Mouse (Mus musculus): ENCODE measurements at regions not wholly inside any gene's neighbourhood (a gene's known extent, or its start where the extent isn't known, plus 50 kb on each side); places are given as distances from the start of the nearest gene placed in this dataset.

DNA sequence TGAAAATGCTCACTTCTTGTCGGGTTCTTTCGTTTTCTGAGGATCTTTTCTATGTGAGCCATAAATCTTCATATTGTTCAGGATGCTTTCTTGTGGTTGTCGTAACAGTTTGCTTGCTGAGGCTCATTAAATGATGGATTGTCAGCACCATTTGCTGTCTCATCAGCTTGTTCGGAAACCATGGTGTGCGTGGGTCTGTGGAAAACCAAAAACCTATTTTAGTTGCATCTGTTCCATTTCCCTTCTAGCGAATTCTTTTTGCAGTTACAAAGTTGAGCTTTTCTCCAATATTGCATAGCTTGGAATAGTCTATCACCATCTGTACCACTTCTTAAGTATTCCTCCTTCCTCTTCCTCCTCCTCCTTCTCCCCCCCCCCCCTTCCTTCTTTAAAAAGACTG is 269.9 kb downstream of the Lyplal1 start:
- Histone ChIP-seq H3K4me1 (no peaks in the 10 kb centered on the region), H3K36me3 (replicated peaks; ENCODE audit: low read length) (no peaks in the 10 kb centered on the region), H3K9me3 (peaks cover 13% of the 10 kb centered on the region), H3K27me3 (replicated peaks) (no peaks in the 10 kb centered on the region), H3K4me3 (replicated peaks) (no peak overlapping the region)
- TF ChIP-seq GATA1 (IDR thresholded peaks at IDR 0.05; ENCODE audit: borderline replicate concordance, low read length) (no peak), FLI1 (IDR thresholded peaks at IDR 0.05; ENCODE audit: low read length) (no peak)

DNA sequence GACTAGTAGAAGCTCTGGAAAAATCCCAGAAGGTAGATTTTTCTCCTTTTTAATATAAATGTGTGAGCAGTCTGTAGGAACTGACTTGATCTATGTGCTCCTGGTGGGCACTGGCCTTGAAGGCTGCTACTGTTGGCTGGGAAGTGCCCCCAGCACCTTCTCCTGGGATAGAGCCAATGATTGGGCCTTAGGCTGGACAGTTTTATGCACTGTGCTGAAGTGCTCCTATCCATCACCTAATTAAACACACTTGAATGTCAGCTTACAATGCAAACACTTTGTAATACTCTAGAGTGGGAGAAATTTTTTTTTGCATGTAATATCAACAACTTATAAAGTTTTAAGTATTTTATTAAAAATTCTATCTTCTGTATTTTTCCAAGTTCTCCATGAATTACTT is 266.5 kb downstream of the Lyplal1 start:
- Histone ChIP-seq H3K36me3 (replicated peaks; ENCODE audit: low read length) (no peaks in the 10 kb centered on the region), H3K27me3 (replicated peaks) (no peaks in the 10 kb centered on the region), H3K9me3 (peaks cover 17% of the 10 kb centered on the region), H3K4me1 (no peaks in the 10 kb centered on the region), H3K4me3 (replicated peaks) (no peak overlapping the region)
- no peak for TF ChIP-seq GATA1 (IDR thresholded peaks at IDR 0.05; ENCODE audit: borderline replicate concordance, low read length)
- no peak for TF ChIP-seq FLI1 (IDR thresholded peaks at IDR 0.05; ENCODE audit: low read length)

DNA sequence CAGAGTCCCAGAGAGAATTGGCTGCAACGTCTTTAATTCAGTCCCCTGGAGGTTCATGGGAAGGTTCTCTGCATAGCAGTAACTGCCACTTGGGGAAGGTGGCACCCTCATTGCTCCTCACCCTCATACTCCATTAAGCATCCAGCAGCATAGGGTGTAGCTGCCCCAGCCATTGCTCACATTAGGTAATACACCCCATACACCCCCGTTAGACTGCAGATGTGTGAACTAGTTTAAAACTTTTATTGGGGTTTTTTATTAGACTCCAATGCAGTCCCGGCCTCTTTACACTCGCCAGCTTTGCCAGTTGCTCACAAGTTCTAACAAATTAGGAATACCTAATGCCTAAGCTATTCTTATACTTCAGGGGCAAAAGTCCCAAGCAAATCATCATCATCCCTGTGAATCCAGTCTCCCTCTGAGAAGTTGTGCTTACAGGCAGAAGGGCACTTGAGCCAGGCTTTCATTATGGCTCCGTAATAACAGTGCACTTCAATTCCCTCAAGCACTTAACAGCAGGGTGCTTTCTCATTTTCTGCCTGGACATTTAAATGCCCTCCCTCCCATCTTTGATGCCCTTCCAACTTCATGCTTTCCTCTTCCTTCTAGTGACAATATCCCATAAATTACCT is 265.7 kb downstream of the Lyplal1 start:
- peaks cover 17% of the 10 kb centered on the region for H3K9me3 ChIP-seq
- TF ChIP-seq FLI1 (IDR thresholded peaks at IDR 0.05; ENCODE audit: low read length) = no peak
- TF ChIP-seq GATA1 (IDR thresholded peaks at IDR 0.05; ENCODE audit: borderline replicate concordance, low read length) = no peak
- no peaks in the 10 kb centered on the region for H3K36me3 ChIP-seq (replicated peaks; ENCODE audit: low read length)
- H3K27me3 ChIP-seq (replicated peaks) = no peaks in the 10 kb centered on the region
- H3K4me3 ChIP-seq (replicated peaks) = no peak overlapping the region
- no peaks in the 10 kb centered on the region for H3K4me1 ChIP-seq

DNA sequence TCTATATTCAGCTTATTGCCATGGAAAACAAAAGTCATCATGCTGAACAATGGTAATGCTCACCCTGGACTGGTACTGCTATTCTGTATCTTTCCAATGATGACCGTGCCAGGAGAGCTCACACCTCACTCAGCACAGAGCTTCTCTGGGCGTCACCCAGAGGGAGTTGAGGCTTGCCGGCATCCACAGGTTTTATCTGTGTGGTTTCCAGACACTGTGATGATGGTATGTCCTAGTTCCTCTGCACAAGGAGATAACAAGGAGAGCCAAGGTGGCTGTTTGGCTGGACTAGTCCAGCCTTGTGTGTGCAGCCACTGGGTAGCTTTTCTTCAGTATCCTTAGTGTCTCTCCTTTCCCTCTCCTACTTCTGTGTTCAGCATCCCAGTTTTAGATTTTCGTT is 255.4 kb downstream of the Lyplal1 start:
- Histone ChIP-seq H3K27me3 (replicated peaks) (no peaks in the 10 kb centered on the region), H3K4me1 (no peaks in the 10 kb centered on the region), H3K9me3 (peaks cover 32% of the 10 kb centered on the region), H3K4me3 (replicated peaks) (no peak overlapping the region), H3K36me3 (replicated peaks; ENCODE audit: low read length) (no peaks in the 10 kb centered on the region)
- TF ChIP-seq GATA1 (IDR thresholded peaks at IDR 0.05; ENCODE audit: borderline replicate concordance, low read length) (no peak), FLI1 (IDR thresholded peaks at IDR 0.05; ENCODE audit: low read length) (no peak)

DNA sequence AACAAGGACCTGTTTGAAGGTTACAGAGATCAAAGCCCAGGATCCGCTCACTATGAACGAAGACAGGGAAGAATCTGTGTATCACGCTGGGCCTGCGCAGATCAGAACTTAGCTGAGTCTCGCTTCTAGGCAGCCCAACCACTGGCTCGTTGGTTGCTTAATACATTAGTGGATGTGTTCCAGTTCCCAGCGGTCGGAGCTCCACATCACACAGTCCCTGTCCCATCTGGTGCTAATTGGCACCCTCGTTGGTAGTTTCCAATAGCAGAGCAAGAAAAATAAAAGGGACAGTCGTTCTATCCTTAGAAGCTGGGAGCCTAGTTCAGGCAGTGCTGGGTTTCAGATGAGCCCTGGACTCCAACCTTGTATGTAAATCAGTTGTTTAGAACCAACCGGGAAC is 251.2 kb downstream of the Lyplal1 start:
- H3K27me3 ChIP-seq (replicated peaks) = no peaks in the 10 kb centered on the region
- TF ChIP-seq FLI1 (IDR thresholded peaks at IDR 0.05; ENCODE audit: low read length) = no peak
- no peak for TF ChIP-seq GATA1 (IDR thresholded peaks at IDR 0.05; ENCODE audit: borderline replicate concordance, low read length)
- no peaks in the 10 kb centered on the region for H3K4me1 ChIP-seq
- H3K4me3 ChIP-seq (replicated peaks) = no peak overlapping the region
- no peaks in the 10 kb centered on the region for H3K36me3 ChIP-seq (replicated peaks; ENCODE audit: low read length)
- H3K9me3 ChIP-seq = peaks cover 39% of the 10 kb centered on the region

DNA sequence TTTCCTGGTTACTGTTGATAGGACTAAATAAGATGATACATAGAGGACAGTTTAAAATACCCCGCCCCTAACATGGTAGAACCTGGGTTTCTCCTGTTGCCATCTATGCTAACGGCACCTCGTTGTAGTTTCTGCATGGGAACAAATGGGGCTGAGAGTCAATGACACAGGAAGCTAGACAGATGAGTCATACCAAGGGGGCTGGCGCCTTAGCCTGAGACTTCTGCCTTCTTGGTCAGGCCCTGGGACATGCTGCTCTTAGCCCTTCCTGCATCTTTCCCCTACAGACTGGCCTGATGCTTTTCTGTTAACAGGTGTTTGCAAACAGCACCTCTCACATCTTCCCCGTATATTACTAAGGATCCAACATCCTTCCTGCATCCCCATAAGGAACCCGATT is 250.5 kb downstream of the Lyplal1 start:
- Histone ChIP-seq H3K27me3 (replicated peaks) (no peaks in the 10 kb centered on the region), H3K9me3 (peaks cover 38% of the 10 kb centered on the region), H3K4me3 (replicated peaks) (no peak overlapping the region), H3K4me1 (no peaks in the 10 kb centered on the region), H3K36me3 (replicated peaks; ENCODE audit: low read length) (no peaks in the 10 kb centered on the region)
- no peak for TF ChIP-seq FLI1 (IDR thresholded peaks at IDR 0.05; ENCODE audit: low read length)
- TF ChIP-seq GATA1 (IDR thresholded peaks at IDR 0.05; ENCODE audit: borderline replicate concordance, low read length) = no peak

DNA sequence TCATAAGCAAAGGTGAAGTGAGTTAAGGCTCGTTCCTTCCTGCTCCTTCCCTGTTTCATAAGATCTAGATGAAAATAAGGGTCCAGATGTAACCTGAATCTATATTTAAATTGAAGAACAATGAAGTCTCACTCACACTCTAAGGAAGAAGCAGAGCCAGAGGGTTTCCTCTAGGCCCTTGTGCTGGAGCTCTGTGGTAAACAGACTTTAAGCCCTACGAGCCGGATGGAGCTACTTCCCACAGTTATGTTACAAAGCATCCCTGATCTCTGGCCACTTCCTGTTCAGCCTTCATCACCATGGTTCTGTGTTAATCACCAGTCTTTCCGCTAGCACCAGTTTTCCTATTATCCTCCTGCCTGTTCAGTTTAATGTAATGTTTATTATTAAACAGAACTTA is 250.1 kb downstream of the Lyplal1 start:
- no peaks in the 10 kb centered on the region for H3K27me3 ChIP-seq (replicated peaks)
- TF ChIP-seq FLI1 (IDR thresholded peaks at IDR 0.05; ENCODE audit: low read length) = no peak
- TF ChIP-seq GATA1 (IDR thresholded peaks at IDR 0.05; ENCODE audit: borderline replicate concordance, low read length) = no peak
- H3K4me1 ChIP-seq = no peaks in the 10 kb centered on the region
- H3K4me3 ChIP-seq (replicated peaks) = no peak overlapping the region
- no peaks in the 10 kb centered on the region for H3K36me3 ChIP-seq (replicated peaks; ENCODE audit: low read length)
- peaks cover 35% of the 10 kb centered on the region for H3K9me3 ChIP-seq

DNA sequence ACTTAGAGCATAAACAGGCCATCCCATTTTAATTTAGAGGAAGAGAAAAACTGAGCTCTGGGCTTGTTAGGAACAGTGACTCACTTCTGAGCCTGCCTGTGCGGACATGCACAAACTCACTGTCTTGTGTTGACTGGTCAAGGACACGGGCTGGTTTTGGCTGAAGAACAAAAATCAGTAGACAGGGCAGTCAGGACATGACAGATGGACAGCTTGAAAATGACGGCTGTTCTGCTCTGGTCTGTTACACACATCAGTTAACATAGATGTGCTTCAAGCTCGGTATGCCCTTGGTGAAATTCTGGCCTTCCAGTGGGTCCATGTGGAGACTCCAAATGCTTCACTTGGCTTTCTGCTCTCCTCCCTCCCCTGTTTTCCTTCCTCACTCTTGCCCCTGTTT is 248.4 kb downstream of the Lyplal1 start:
- Histone ChIP-seq H3K4me3 (replicated peaks) (no peak overlapping the region), H3K4me1 (no peaks in the 10 kb centered on the region), H3K9me3 (peaks cover 37% of the 10 kb centered on the region), H3K36me3 (replicated peaks; ENCODE audit: low read length) (no peaks in the 10 kb centered on the region), H3K27me3 (replicated peaks) (no peaks in the 10 kb centered on the region)
- TF ChIP-seq FLI1 (IDR thresholded peaks at IDR 0.05; ENCODE audit: low read length) (no peak), GATA1 (IDR thresholded peaks at IDR 0.05; ENCODE audit: borderline replicate concordance, low read length) (no peak)

DNA sequence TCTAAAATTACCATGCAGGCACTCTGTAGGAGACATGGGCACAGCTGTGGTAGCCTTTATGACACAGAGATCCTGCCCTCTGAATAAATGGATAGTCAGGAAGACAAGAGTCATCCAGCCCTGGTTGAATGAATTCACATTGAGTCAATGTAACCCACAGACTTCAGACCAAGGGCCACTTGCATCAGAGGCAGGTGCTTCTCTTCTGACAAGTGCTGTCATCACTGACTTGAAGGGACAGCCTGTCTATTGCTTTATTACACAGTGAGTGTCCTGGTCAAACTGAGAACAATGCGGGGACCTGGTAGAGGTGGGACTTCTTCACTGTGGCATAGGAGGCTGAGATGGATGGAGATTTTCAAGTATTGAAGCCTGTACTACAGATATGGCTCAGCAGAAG is 230.1 kb downstream of the Lyplal1 start:
- peaks cover 18% of the 10 kb centered on the region for H3K9me3 ChIP-seq
- H3K4me1 ChIP-seq = no peaks in the 10 kb centered on the region
- no peaks in the 10 kb centered on the region for H3K27me3 ChIP-seq (replicated peaks)
- H3K4me3 ChIP-seq (replicated peaks) = no peak overlapping the region
- H3K36me3 ChIP-seq (replicated peaks; ENCODE audit: low read length) = no peaks in the 10 kb centered on the region
- TF ChIP-seq FLI1 (IDR thresholded peaks at IDR 0.05; ENCODE audit: low read length) (no peak), GATA1 (IDR thresholded peaks at IDR 0.05; ENCODE audit: borderline replicate concordance, low read length) (no peak)

DNA sequence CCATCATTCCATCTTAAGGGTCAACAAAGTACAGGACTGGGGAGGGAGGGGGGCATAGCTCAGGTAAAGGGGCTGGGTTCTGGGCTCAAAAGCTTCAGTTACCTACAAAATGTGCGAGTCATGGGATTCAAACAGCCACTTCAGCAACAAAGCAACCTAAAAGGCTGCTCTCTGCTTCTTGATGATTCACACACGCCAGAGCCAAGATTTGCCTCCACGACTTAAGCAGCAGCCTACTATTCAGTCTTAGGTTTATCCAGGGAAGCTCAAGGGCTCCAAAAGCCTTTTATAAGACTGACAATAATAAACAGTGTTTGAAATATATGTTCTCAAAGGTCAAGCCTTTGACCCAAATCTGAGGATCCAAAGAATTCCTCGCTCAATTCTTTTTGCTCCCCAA is 225.3 kb downstream of the Lyplal1 start:
- Histone ChIP-seq H3K36me3 (replicated peaks; ENCODE audit: low read length) (no peaks in the 10 kb centered on the region), H3K9me3 (peaks cover 16% of the 10 kb centered on the region), H3K4me1 (no peaks in the 10 kb centered on the region), H3K4me3 (replicated peaks) (no peak overlapping the region), H3K27me3 (replicated peaks) (no peaks in the 10 kb centered on the region)
- TF ChIP-seq GATA1 (IDR thresholded peaks at IDR 0.05; ENCODE audit: borderline replicate concordance, low read length) (no peak), FLI1 (IDR thresholded peaks at IDR 0.05; ENCODE audit: low read length) (no peak)

DNA sequence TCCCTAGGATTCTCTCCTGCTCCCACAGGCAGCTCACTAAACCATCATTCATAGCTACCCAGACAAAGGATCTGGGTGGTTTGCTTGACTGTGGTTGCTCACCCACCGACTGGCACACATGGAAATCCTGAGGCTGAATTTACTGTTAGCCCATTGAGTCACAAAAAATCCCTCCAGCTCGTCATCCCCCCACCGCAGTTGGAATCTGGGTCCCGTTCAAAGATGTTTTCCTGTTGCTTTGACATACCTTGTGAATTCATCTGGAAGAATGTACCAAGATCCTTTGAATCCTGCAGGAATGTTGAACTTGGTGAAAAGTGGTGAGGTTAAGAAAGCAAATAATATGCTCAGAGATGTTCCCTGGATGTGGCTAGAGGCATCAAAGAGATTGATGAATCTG is 223.7 kb downstream of the Lyplal1 start:
- no peak overlapping the region for H3K4me3 ChIP-seq (replicated peaks)
- peaks cover 6% of the 10 kb centered on the region; the same call in 1 of the 2 replicates for H3K9me3 ChIP-seq
- H3K36me3 ChIP-seq (replicated peaks; ENCODE audit: low read length) = no peaks in the 10 kb centered on the region
- no peaks in the 10 kb centered on the region for H3K4me1 ChIP-seq
- H3K27me3 ChIP-seq (replicated peaks) = no peaks in the 10 kb centered on the region
- TF ChIP-seq FLI1 (IDR thresholded peaks at IDR 0.05; ENCODE audit: low read length) (no peak), GATA1 (IDR thresholded peaks at IDR 0.05; ENCODE audit: borderline replicate concordance, low read length) (no peak)

All from megakaryocyte, embryonic 14.5 days (primary cell).